ENCODE assay signal across 30 mouse cellular contexts in genomic region chr7:109331722-109332121, GRCm38 (mm10).
"Had no signal": no experiment of that assay in that cellular context is flagged by ENCODE, and none has a peak within 500 bp of the region (broad histone marks: within the 10 kb centered on the region; RNA-seq: fewer than 3 reads in every experiment).

No protein-coding gene starts in this region.

- H3K9me3 ChIP-seq: limb, embryonic 10.5 days; limb, embryonic 12.5 days; limb, embryonic 13.5 days; limb, embryonic 15.5 days; liver, embryonic 12.5 days; liver, embryonic 13.5 days; liver, embryonic 15.5 days; lung, embryonic 15.5 days; megakaryocyte, embryonic 14.5 days; midbrain, embryonic 12.5 days; midbrain, embryonic 13.5 days; midbrain, embryonic 15.5 days; neural tube, embryonic 12.5 days had no signal

- H3K9ac ChIP-seq: limb, embryonic 12.5 days; limb, embryonic 13.5 days; limb, embryonic 15.5 days; liver, embryonic 12.5 days; liver, embryonic 13.5 days; liver, embryonic 14.5 days; liver, embryonic 15.5 days; liver, postnatal 0 days; lung, embryonic 14.5 days; lung, embryonic 15.5 days; midbrain, embryonic 12.5 days; midbrain, embryonic 13.5 days; midbrain, embryonic 15.5 days; neural tube, embryonic 12.5 days had no signal

- H3K27ac ChIP-seq: limb, embryonic 10.5 days; limb, embryonic 12.5 days; limb, embryonic 13.5 days; limb, embryonic 15.5 days; liver, embryonic 12.5 days; liver, embryonic 13.5 days; liver, embryonic 14.5 days; liver, embryonic 15.5 days; lung, embryonic 15.5 days; macrophage; midbrain, embryonic 12.5 days; midbrain, embryonic 13.5 days; midbrain, embryonic 15.5 days; neural tube, embryonic 12.5 days had no signal

- DNase-seq: left cerebral cortex, postnatal 4 days; liver; liver, embryonic 13.5 days; liver, postnatal 0 days; lung, adult 18-20 months; lung, adult 2 months; lung, embryonic 14.5 days; lung, postnatal 10 days; lung, postnatal 14 days; lung, postnatal 36 days; lung, postnatal 4 days; midbrain, embryonic 14.5 days had no signal

- H3K4me1 ChIP-seq: limb, embryonic 10.5 days; limb, embryonic 12.5 days; limb, embryonic 13.5 days; limb, embryonic 15.5 days; liver, embryonic 12.5 days; liver, embryonic 13.5 days; liver, embryonic 15.5 days; lung, embryonic 15.5 days; megakaryocyte, embryonic 14.5 days; midbrain, embryonic 12.5 days; midbrain, embryonic 13.5 days; midbrain, embryonic 15.5 days; neural tube, embryonic 12.5 days had no signal

- H3K4me2 ChIP-seq: limb, embryonic 12.5 days; limb, embryonic 13.5 days; limb, embryonic 15.5 days; liver, embryonic 11.5 days; liver, embryonic 12.5 days; liver, embryonic 13.5 days; liver, embryonic 15.5 days; lung, embryonic 14.5 days; lung, embryonic 15.5 days; midbrain, embryonic 12.5 days; midbrain, embryonic 13.5 days; midbrain, embryonic 15.5 days; neural tube, embryonic 12.5 days had no signal

- H3K4me3 ChIP-seq: limb, embryonic 10.5 days; limb, embryonic 12.5 days; limb, embryonic 13.5 days; limb, embryonic 15.5 days; liver, embryonic 12.5 days; liver, embryonic 13.5 days; liver, embryonic 15.5 days; lung, embryonic 15.5 days; megakaryocyte, embryonic 14.5 days; midbrain, embryonic 12.5 days; midbrain, embryonic 13.5 days; midbrain, embryonic 15.5 days; myocyte; neural tube, embryonic 12.5 days had no signal

- H3K36me3 ChIP-seq: limb, embryonic 10.5 days; limb, embryonic 12.5 days; limb, embryonic 13.5 days; limb, embryonic 15.5 days; liver, embryonic 12.5 days; liver, embryonic 13.5 days; liver, embryonic 15.5 days; lung, embryonic 15.5 days; midbrain, embryonic 12.5 days; midbrain, embryonic 13.5 days; midbrain, embryonic 15.5 days; neural tube, embryonic 12.5 days had no signal

- ATAC-seq: liver, embryonic 12.5 days; liver, postnatal 0 days; lung, postnatal 0 days; midbrain, embryonic 13.5 days; midbrain, embryonic 15.5 days; midbrain, embryonic 16.5 days had no signal

- H3K27me3 ChIP-seq: limb, embryonic 12.5 days; limb, embryonic 13.5 days; limb, embryonic 15.5 days; liver, embryonic 12.5 days; liver, embryonic 13.5 days; liver, embryonic 15.5 days; lung, embryonic 15.5 days; midbrain, embryonic 12.5 days; midbrain, embryonic 13.5 days; midbrain, embryonic 15.5 days; neural tube, embryonic 12.5 days had no signal
